Mouse (Mus musculus) thymus, postnatal 10 days (tissue): ENCODE results near the gene Ercc6l.
"Not testable (repeated sequence)": the region's sequence is repeated elsewhere in the genome, so short reads cannot be mapped to it uniquely, and the experiment has no call there.

Experiments
- DNase-seq, 2 experiments: peaks; one replicate each; pipeline ENCODE4 v3.0.0; 2021; ENCODE audit warnings: low spot score in 2 of 2

Ercc6l gene

DNA sequence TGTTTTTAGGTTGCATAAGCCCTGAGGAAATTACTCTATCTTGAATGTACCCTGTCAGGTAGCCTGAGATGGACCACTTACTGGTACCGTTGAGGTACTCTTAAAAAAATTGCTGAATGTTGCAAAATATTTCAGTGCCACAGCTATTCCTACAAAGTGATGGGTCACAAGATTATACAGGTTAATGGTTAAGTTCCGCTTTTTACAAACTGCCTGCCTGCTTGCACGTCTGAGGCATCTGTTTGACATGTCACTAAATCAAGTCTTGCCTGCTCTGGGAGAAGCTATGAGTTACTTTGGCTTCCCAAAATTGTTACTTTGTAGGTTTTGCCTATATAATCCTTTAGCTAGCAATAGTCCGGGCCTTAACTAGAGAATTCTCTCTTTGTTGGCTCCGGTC is 47.5 kb downstream of the Ercc6l start:
- not testable (repeated sequence) for DNase-seq

GRCm38 (mm10) chrX:102103830-102104229 is 53.1 kb downstream of the Ercc6l start:
- not testable (repeated sequence) for DNase-seq

DNA sequence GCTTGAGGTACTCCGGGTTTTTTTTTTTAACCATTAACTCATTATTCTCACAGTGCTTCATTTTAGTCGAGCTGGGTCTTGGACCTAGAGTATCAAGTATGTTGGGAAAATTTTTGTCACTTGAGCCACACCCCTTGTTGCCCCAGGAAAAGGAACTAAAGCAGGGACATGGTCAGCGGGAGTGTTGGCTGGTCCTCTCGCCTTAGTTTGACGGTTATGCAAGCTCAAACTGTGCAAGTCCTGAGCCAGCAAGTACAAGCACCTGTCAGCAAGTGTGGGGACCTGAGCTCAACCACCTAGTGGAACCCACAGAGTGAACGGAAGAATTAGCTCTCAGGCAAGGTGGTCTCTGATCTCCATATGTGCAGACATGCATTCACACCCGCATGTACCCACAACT is 55.0 kb downstream of the Ercc6l start:
- DNase-seq: no peak

- no peak for DNase-seq
Measured at GRCm38 (mm10) chrX:102094381-102094904, 62.4 kb downstream of the Ercc6l start.
